Mouse (Mus musculus) embryo, embryonic 10.5 days (tissue): ENCODE measurements around the gene Nelfe.

Source experiments
- DNase-seq: peaks from one replicate; pipeline ENCODE4 v3.0.0-alpha.2; 2015; ENCODE audit warnings: low spot score

Gene Nelfe

GRCm38 (mm10) chr17:34847192-34847591, 3.0 kb upstream of the Nelfe start:
- no peak for DNase-seq

GRCm38 (mm10) chr17:34847615-34848014, 2.6 kb upstream of the Nelfe start:
- DNase-seq, result no peak

GRCm38 (mm10) chr17:34850517-34851125, 430 bp downstream of the Nelfe start:
- no peak for DNase-seq

- DNase-seq, result no peak
Observed at GRCm38 (mm10) chr17:34853511-34853910, 3.3 kb downstream of the Nelfe start.

DNA sequence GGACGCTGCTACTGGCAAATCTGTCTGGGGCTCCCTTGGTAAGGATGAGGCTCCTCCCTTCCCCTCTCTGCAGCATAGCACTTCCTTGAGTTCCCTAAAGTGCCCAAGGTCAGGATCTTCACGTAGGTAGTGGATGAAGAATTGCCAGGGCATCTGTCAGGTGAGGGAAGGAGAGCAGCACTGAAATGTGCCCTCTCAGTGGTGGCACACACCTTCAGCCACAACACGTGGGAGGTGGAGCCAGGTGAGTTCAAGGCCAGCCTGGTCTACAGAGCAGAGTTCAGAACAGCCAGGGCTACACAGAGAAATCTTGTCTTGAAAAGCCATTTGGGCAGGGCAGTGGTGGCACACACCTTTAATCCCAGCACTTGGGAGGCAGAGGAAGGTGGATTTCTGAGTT, 4.6 kb downstream of the Nelfe start:
- no peak for DNase-seq

- DNase-seq, result peak; percentile 75
Observed at GRCm38 (mm10) chr17:34855825-34856224, 5.6 kb downstream of the Nelfe start.

- no peak for DNase-seq
Observed at GRCm38 (mm10) chr17:34858670-34859069, 8.5 kb downstream of the Nelfe start.

GRCm38 (mm10) chr17:34860514-34860913, 10.3 kb downstream of the Nelfe start:
- DNase-seq, result no peak

DNA sequence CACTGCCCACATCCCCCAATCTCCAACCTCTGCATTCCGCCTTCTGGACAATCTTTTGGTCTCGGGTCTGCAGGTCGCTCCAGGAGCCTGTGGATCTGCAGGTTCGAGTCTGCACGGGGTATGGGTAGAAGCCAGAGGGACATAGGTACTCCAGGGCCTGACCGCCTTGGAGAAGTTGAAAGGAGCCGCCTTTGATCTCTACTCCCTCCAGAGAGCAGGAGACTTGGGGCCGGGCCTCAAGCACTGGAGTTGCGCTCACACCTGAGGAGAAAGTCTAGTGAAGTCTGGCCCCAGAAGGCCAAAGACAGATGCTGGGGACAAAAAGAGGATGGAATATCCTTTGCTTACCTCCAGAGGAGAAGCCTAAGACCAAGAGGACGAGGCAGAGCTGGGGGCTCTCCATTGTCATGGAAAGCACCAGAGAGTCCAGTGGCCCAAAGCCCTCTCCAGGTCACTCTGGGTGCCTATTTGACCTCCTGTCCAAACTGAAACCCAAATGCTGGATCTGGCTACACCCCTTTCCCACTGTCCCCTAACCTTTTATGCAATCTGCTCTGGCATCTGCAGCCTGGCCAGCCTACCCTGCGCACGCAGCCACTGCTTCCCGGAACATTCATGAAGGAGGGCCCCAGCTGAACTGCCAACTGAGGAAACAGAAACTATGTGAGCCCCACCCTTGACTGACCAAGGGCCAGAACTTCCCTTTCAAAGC, 11.7 kb downstream of the Nelfe start:
- DNase-seq, result no peak

DNA sequence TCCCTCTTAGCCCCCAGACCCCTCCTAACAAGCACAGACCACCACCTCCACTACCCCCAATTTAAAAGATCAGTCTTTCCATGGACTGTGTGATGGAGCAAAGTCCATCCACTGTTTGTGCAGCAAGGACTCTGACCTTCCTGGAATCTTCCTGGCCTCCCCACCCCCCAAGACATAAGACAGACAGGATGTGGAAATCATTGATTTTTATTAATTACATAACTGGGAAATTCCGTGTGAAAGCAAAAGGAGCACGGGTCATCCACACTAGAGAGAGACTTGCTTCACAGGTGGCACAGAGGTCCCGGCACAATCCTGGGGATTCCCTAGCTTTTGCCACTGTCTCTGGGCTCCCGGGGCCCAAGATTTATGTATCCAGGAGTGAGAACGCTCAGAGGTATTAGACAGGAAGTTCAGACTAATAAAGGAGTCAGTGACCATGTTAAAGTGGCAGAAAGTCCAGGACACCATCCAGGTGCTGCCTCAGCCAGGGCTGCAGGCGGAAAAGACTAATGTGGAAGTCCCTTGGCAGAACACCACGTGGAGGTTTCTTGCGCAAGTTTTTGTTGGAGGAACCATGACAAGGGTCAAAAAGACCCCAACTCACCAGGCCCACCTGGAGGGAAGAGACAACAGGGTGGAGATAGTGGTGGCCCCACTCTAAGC, 12.4 kb downstream of the Nelfe start, which contains the start of gene Cfb:
Gene Cfb, minus strand, starts transcription at position 103 of the 666 bp plus-strand sequence.
- no peak for DNase-seq

DNA sequence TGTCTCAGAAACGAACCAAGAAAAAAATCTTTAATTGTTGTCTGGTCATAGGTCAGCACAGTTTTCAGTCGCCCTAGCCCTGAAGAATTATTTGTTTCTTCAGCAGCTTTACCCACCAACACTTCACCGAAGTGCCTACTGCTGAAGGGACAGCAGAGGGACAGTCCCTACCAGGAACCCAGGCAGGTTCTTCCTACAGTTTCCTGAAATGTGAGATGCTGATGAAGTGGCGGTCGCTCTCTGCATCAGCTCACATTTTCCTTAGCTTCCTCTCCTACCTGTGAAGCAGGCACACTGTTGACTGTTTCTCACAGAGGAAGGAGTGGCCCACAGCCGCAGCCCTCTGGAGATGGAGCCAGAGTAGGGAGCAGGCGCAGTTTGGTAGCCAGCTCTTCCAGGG, 15.8 kb downstream of the Nelfe start:
- DNase-seq, result no peak

DNA sequence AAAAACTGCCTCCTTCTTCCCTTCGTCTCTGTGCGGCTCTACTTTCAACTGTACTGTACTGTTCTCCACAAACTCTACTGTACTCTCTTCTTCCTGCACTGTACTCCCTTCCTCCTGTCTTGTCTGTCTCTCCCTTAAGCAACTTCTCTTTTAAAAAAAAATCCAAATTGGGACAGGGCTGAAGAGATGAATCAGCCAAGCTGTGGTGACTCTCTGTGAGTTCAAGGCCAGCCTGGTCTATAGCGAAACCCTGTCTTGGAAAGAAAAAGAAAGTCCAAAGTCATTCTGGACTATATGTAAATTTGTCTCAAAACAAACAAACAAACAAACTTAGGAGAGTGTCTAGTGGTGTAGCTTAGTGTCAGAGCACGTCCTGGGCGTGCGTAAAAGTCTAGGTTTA, 24.1 kb downstream of the Nelfe start:
- DNase-seq, result no peak

- no peak for DNase-seq
Observed at GRCm38 (mm10) chr17:34879336-34879879, 29.2 kb downstream of the Nelfe start, which contains the start of gene Zbtb12. Gene Zbtb12, plus strand, starts transcription at chr17:34879483.

DNA sequence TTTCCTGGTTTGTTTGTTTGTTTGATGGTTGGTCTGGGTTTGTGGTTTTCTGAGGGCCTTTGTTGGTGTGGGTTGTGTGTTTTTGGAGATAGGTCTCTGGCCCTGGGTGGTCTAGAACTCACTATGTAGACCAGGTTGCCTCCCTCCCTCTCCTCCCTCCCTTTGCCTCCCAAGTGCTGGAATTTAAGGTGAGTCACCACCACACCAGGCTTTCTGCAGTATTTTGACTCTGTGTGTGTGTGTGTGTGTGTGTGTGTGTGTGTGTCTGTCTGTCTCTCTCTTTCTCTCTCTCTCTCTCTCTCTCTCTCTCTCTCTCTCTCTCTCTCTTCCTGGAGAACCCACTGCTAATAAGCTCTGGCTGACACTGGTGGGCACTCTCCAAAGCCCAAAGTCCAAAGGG, 31.0 kb downstream of the Nelfe start:
- no peak for DNase-seq

DNA sequence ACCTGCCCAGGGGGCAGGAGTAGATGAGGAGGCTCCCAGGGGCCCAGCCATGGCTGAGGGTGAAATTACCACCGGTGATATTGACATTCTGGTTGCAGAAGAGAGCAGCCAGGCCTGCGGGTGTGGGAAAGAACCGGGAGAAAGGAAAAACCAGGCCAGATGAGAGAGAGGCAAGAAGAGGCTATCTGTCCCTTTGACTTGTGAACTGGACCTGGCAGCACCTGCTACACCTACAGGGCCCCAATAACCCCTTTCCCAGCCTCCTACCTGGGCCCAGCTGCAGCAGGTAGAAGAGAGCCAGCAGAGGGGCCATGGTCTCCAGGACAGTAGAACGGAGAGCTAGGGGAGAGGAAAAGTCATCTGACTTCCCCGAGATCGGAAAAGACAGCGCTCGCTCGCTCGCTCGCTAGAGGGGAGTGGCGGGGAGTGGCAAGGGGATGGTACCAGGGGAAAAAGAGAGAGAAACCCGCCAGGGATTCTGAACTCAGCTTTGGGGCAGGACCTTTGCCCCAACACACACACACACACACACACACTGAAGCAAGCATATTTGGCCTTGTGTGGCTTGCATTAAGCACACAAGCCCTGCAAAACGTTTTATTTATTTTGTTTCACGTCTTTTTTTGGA, 31.6 kb downstream of the Nelfe start, which contains the start of gene Gm20547:
Gene Gm20547, minus strand, starts transcription at position 360 of the 628 bp plus-strand sequence.
- no peak for DNase-seq

GRCm38 (mm10) chr17:34883332-34883731, 33.1 kb downstream of the Nelfe start:
- DNase-seq, result no peak

DNA sequence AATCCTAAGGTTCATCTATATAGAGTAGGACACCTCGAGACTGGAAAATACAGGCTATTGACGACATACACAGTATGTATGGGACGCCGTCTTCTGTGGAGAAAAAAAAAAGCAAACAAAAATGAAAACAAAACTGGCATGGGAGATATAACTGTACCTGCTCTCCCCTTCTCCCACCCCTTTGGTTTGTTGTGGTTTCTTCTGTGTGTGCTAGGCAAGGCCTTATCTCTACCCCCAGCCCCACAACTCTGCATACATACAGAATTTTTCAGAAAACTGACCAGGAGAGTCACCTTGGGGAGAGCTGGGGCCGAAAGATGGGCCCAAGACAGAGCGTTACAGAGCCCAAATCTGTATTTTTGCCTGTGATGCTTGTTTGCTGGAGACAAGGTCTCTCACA, 34.5 kb downstream of the Nelfe start:
- DNase-seq, result no peak

GRCm38 (mm10) chr17:34885615-34886014, 35.4 kb downstream of the Nelfe start:
- DNase-seq, result no peak

DNA sequence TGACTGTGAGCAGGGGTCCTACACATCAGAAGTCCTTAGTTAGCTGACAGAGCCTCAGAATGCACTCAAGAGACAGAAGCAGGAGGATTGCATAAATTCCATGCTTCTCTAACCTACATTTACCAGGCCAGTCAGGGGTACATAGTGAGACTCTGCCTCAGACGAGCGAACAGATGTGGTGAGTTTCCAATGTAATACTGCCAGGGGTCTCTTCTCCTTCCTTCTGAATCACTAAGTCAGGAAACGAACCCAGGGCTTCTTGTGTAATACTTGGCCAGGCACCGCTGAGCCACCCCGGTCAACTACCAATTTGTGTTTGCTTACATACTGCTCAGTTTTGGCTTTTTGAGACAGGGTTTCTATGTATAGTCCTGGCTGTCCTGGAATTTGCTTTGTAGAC, 37.8 kb downstream of the Nelfe start:
- no peak for DNase-seq

DNA sequence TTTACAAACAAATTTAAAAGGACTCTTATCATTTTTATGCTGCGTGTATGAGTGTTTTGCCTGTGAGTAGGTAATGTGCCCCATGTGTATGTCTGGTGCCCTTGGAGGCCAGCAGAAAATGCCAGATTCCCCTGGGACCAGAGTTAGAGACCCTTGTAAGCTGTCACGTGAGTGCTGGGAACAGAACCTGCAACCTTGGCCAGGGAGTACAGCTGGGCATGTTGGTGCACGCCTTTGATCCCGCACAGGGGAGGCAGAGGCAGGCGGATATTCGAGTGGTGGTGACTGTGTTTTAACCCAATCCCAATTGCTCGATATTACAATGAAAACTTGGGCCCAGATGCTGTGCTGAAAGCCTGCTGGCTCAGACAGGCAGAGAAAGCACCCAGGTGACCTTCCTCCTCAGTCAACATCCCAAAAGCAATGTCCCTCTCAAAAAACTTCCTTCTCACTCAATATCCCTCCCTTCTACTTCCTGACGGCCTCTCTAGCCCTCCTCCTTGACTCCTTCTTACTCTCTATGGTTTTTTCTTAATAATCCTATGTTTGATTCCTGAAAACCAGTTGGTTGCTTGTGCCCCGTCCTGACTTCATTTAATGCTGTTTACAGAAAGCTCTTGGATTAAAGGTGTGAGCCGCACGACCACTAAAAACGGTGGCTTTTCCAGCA, 40.0 kb downstream of the Nelfe start:
- DNase-seq, result no peak

- no peak for DNase-seq
Observed at GRCm38 (mm10) chr17:34891377-34891776, 41.2 kb downstream of the Nelfe start.
